Mouse (Mus musculus): ENCODE measurements around the gene Sgk1.

The Sgk1 gene

GRCm38 (mm10) chr10:21916301-21917071 is 34.5 kb downstream of the Sgk1 start:
- in situ Hi-C loops (cut with MboI, MseI) = no loop called here

GRCm38 (mm10) chr10:21918016-21918749 is 36.2 kb downstream of the Sgk1 start:
- in situ Hi-C loops (cut with MboI, MseI) = no loop called here

GRCm38 (mm10) chr10:21918750-21919145 is 36.8 kb downstream of the Sgk1 start:
- in situ Hi-C loops (cut with MboI, MseI) = no loop called here

GRCm38 (mm10) chr10:21920611-21921010 is 38.6 kb downstream of the Sgk1 start:
- in situ Hi-C loops (cut with MboI, MseI) = no loop called here

GRCm38 (mm10) chr10:21922716-21923350 is 40.8 kb downstream of the Sgk1 start:
- in situ Hi-C loops (cut with MboI, MseI) = no loop called here

- in situ Hi-C loops (cut with MboI, MseI) = no loop called here
Observed at GRCm38 (mm10) chr10:21923495-21923952, 41.5 kb downstream of the Sgk1 start.

GRCm38 (mm10) chr10:21924051-21924720 is 42.2 kb downstream of the Sgk1 start:
- in situ Hi-C loops (cut with MboI, MseI) = no loop called here

GRCm38 (mm10) chr10:21926941-21927340 is 45.0 kb downstream of the Sgk1 start:
- in situ Hi-C loops (cut with MboI, MseI) = no loop called here

- in situ Hi-C loops (cut with MboI, MseI) = no loop called here
Observed at GRCm38 (mm10) chr10:21930781-21931380, 48.9 kb downstream of the Sgk1 start.

GRCm38 (mm10) chr10:21932791-21933190 is 50.8 kb downstream of the Sgk1 start:
- in situ Hi-C loops (cut with MboI, MseI) = no loop called here

GRCm38 (mm10) chr10:21934826-21935225 is 52.8 kb downstream of the Sgk1 start:
- in situ Hi-C loops (cut with MboI, MseI) = no loop called here

GRCm38 (mm10) chr10:21936513-21937221 is 54.7 kb downstream of the Sgk1 start:
- in situ Hi-C loops (cut with MboI, MseI) = no loop called here

- in situ Hi-C loops (cut with MboI, MseI) = no loop called here
Observed at GRCm38 (mm10) chr10:21937222-21937605, 55.2 kb downstream of the Sgk1 start.

GRCm38 (mm10) chr10:21938166-21938565 is 56.2 kb downstream of the Sgk1 start:
- in situ Hi-C loops (cut with MboI, MseI) = no loop called here

- in situ Hi-C loops (cut with MboI, MseI) = no loop called here
Observed at GRCm38 (mm10) chr10:21941235-21941634, 59.3 kb downstream of the Sgk1 start.

GRCm38 (mm10) chr10:21943145-21943700 is 61.2 kb downstream of the Sgk1 start:
- in situ Hi-C loops (cut with MboI, MseI) = no loop called here

- in situ Hi-C loops (cut with MboI, MseI) = no loop called here
Observed at GRCm38 (mm10) chr10:21945195-21945594, 63.2 kb downstream of the Sgk1 start.

GRCm38 (mm10) chr10:21946751-21947351 is 64.9 kb downstream of the Sgk1 start:
- in situ Hi-C loops (cut with MboI, MseI) = no loop called here

- in situ Hi-C loops (cut with MboI, MseI) = no loop called here
Observed at GRCm38 (mm10) chr10:21952520-21952919, 70.5 kb downstream of the Sgk1 start.

GRCm38 (mm10) chr10:21961111-21961510 is 79.1 kb downstream of the Sgk1 start:
- in situ Hi-C loops (cut with MboI, MseI) = no loop called here
